Mouse (Mus musculus) heart, adult 2 months (tissue): ENCODE results near the gene Pou6f2.

Source experiments
- CTCF ChIP-seq: fragments of 200-600 bp; IDR thresholded peaks from 2 replicates; pipeline ENCODE4 v1.8.1; 2022; ENCODE audit warnings: antibody characterized with exemption, mild to moderate bottlenecking, moderate library complexity
- EP300 ChIP-seq: fragments of 200-500 bp; IDR thresholded peaks from 2 replicates; pipeline ENCODE4 v1.6.1; 2011; ENCODE audit warnings: low read depth, low read length, control low read depth; ENCODE audit not compliant: insufficient read depth
- POLR2A ChIP-seq: fragments of 200-500 bp; IDR thresholded peaks from 2 replicates; pipeline ENCODE4 v1.6.1; 2011; ENCODE audit warnings: mild to moderate bottlenecking, low read depth, low read length, control low read depth; ENCODE audit not compliant: insufficient read depth

- TF ChIP-seq EP300, result no peak
- no peak for TF ChIP-seq POLR2A
- TF ChIP-seq CTCF, result no peak
Observed at GRCm38 (mm10) chr13:18131324-18131723, 266.2 kb downstream of the Pou6f2 start.
